8 mouse cellular contexts compared by ENCODE assay signal in the genomic region with DNA sequence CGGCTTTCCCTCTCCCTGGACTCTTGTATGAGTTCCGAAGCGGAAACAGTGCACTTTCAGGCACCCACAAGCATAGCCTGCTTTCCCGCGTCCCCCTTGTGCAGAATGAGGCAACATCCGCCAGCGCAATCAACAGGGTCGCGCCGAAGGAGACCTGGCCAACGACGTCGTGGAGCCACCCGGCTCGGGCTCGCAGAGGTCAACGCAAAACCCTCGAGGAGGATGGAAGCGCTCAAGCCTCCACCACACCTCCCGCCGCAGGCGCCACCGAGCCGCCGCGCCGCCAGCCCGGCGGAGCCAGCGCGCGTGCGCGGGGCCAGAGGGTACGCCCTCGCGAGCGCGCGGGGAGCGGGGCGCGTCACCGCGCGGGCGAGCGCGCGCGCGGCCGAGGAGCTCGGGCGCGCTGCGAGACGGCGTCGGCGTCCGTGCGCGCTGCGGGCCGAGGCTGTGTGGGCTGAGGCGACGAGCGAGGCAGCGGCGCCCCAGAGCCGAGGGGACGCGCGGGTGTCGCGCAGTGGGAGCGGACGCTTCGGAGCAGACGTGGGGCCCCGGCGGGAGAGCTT. TPM values are rescaled to one million over a fixed set of nuclear protein-coding genes. Genes with fewer than 3 reads are reported as not detected.
DNase-seq lines count a peak whose midpoint lies in the region; ATAC-seq and TF ChIP-seq lines count a peak whose summit lies in the region.

A gene (plus strand): TSS at position 454 of the 563 bp plus-strand sequence.

- peak within 1 kb of the TSS; percentile 92 for H3K9ac ChIP-seq in embryonic facial prominence, embryonic 15.5 days
- peak within 1 kb of the TSS; percentile 93 for H3K9ac ChIP-seq in limb, embryonic 14.5 days (ENCODE audit: low read depth, low read length, severe bottlenecking)
- peak within 1 kb of the TSS; percentile 97 for H3K9ac ChIP-seq in midbrain, embryonic 16.5 days (ENCODE audit: low read depth, low read length)

- H3K27ac ChIP-seq in bone marrow macrophage, adult 2 months (ENCODE audit: insufficient read depth, low read depth, low read length): peak within 1 kb of the TSS; percentile 84
- peak within 1 kb of the TSS; percentile 94 for H3K27ac ChIP-seq in embryonic facial prominence, embryonic 15.5 days (replicated peaks)
- H3K27ac ChIP-seq in limb, embryonic 14.5 days (replicated peaks; ENCODE audit: low read depth, low read length): peak within 1 kb of the TSS; percentile 93
- H3K27ac ChIP-seq in midbrain, embryonic 16.5 days (ENCODE audit: low read length): peak within 1 kb of the TSS; percentile 91
- peak within 1 kb of the TSS; percentile 60 for H3K27ac ChIP-seq in spleen, adult 2 months (ENCODE audit: insufficient read depth, low read length)

- no peaks in the 10 kb centered on the region for H3K27me3 ChIP-seq in embryonic facial prominence, embryonic 15.5 days
- no peaks in the 10 kb centered on the region for H3K27me3 ChIP-seq in limb, embryonic 14.5 days (ENCODE audit: control insufficient read depth, insufficient read depth, low read length)
- no peaks in the 10 kb centered on the region for H3K27me3 ChIP-seq in midbrain, embryonic 16.5 days (ENCODE audit: control insufficient read depth, insufficient read depth, low read depth, low read length)
- H3K27me3 ChIP-seq in spleen, adult 2 months (ENCODE audit: control insufficient read depth, insufficient read depth, low read length): no peaks in the 10 kb centered on the region

- no peak for TF ChIP-seq CTCF in bone marrow macrophage, adult 2 months (IDR thresholded peaks at IDR 0.05; ENCODE audit: low read depth, low read length)
- no peak for TF ChIP-seq CTCF in spleen, adult 2 months (IDR thresholded peaks at IDR 0.05; ENCODE audit: extremely low read depth, insufficient read depth, insufficient read length, insufficient replicate concordance)

- H3K9me3 ChIP-seq in embryonic facial prominence, embryonic 15.5 days (replicated peaks): no peaks in the 10 kb centered on the region
- H3K9me3 ChIP-seq in limb, embryonic 14.5 days (ENCODE audit: control insufficient read depth, low read length): no peaks in the 10 kb centered on the region
- H3K9me3 ChIP-seq in midbrain, embryonic 16.5 days (replicated peaks; ENCODE audit: control insufficient read depth, low read length, poor library complexity, severe bottlenecking): no peaks in the 10 kb centered on the region

- H3K36me3 ChIP-seq in embryonic facial prominence, embryonic 15.5 days: no peaks in the 10 kb centered on the region
- no peaks in the 10 kb centered on the region for H3K36me3 ChIP-seq in limb, embryonic 14.5 days (ENCODE audit: control insufficient read depth, insufficient read depth, low read length)
- H3K36me3 ChIP-seq in midbrain, embryonic 16.5 days (ENCODE audit: control insufficient read depth, insufficient read depth, low read length): no peaks in the 10 kb centered on the region
- no peaks in the 10 kb centered on the region for H3K36me3 ChIP-seq in spleen, adult 2 months (ENCODE audit: control insufficient read depth, insufficient read depth, low read length)

- peaks cover 4% of the 10 kb centered on the region; the same call in 1 of the 2 replicates for H3K4me1 ChIP-seq in bone marrow macrophage, adult 2 months (ENCODE audit: control insufficient read depth, insufficient read depth, low read length)
- H3K4me1 ChIP-seq in embryonic facial prominence, embryonic 15.5 days: peaks cover 13% of the 10 kb centered on the region; the same call in 1 of the 2 replicates
- H3K4me1 ChIP-seq in limb, embryonic 14.5 days (ENCODE audit: control insufficient read depth, insufficient read depth, low read length): peaks cover 14% of the 10 kb centered on the region
- H3K4me1 ChIP-seq in midbrain, embryonic 16.5 days (ENCODE audit: control insufficient read depth, insufficient read depth, low read length): peaks cover 25% of the 10 kb centered on the region
- peaks cover 6% of the 10 kb centered on the region for H3K4me1 ChIP-seq in spleen, adult 2 months (ENCODE audit: control insufficient read depth, insufficient read depth, insufficient read length)

- 0 out of 2 replicates have a peak, but pooled peaks have one; percentile 43 for TF ChIP-seq POLR2A in bone marrow macrophage, adult 2 months (IDR thresholded peaks at IDR 0.05; ENCODE audit: borderline replicate concordance, low read depth, low read length)
- TF ChIP-seq POLR2A in limb, embryonic 14.5 days (IDR thresholded peaks at IDR 0.05; ENCODE audit: borderline replicate concordance, extremely low read depth, insufficient read depth, insufficient read length): peak; percentile 83; the same call in 1 of the 2 replicates
- peak; percentile 61 for TF ChIP-seq POLR2A in spleen, adult 2 months (IDR thresholded peaks at IDR 0.05; ENCODE audit: low read depth, low read length)

- peak within 1 kb of the TSS; percentile 65 for H3K4me3 ChIP-seq in bone marrow macrophage, adult 2 months (ENCODE audit: insufficient read depth, low read length)
- peak within 1 kb of the TSS; percentile 80 for H3K4me3 ChIP-seq in embryonic facial prominence, embryonic 15.5 days (replicated peaks)
- peak within 1 kb of the TSS; percentile 76 for H3K4me3 ChIP-seq in limb, embryonic 14.5 days (replicated peaks; ENCODE audit: low read length)
- H3K4me3 ChIP-seq in midbrain, embryonic 16.5 days (ENCODE audit: low read depth, low read length): peak within 1 kb of the TSS; percentile 77
- peak within 1 kb of the TSS; percentile 71 for H3K4me3 ChIP-seq in spleen, adult 2 months (ENCODE audit: extremely low read depth, insufficient read depth, insufficient read length)

- peak; percentile 92 for ATAC-seq in embryonic facial prominence, embryonic 15.5 days (ENCODE audit: insufficient number of reproducible peaks, low FRiP score, low TSS enrichment, low read depth)
- peak; percentile 90 for ATAC-seq in limb, embryonic 14.5 days (ENCODE audit: low FRiP score, low read depth)
- ATAC-seq in midbrain, embryonic 16.5 days: peak; percentile 93

- WGBS in embryonic facial prominence, embryonic 15.5 days: under 1% methylated on average over 83 of the region's 83 CpGs
- under 1% methylated on average over 43 of the region's 83 CpGs for WGBS in limb, embryonic 14.5 days
- WGBS in midbrain, embryonic 16.5 days: under 1% methylated on average over 59 of the region's 83 CpGs
- 1% methylated on average over 83 of the region's 83 CpGs for WGBS in spleen, adult 2 months

- H3K4me2 ChIP-seq in embryonic facial prominence, embryonic 15.5 days (replicated peaks): peak within 1 kb of the TSS; percentile 75
- peak within 1 kb of the TSS; percentile 55 for H3K4me2 ChIP-seq in limb, embryonic 14.5 days (replicated peaks; ENCODE audit: low read depth, low read length, severe bottlenecking)
- peak within 1 kb of the TSS; percentile 75 for H3K4me2 ChIP-seq in midbrain, embryonic 16.5 days (ENCODE audit: low read length)

- peak; percentile 81 to 91 for DNase-seq in B cell, adult 2 months
- peak; percentile 75 for DNase-seq in heart, adult 8-10 months (ENCODE audit: low spot score)
- peak; percentile 87 for DNase-seq in kidney, adult 9 months
- DNase-seq in limb, embryonic 14.5 days (ENCODE audit: low spot score): peak; percentile 80
- DNase-seq in spleen, adult 2 months (ENCODE audit: low read depth in 1 of 2, low spot score in 2 of 2): peak; percentile 70 to 72

RNA-seq across cellular contexts. Expression of the gene that starts here (rescaled TPM):
- polyA plus RNA-seq in bone marrow macrophage, adult 2 months (2012; ENCODE audit: insufficient read depth, insufficient read length, missing spikeins): 79.6 and 88.5 TPM in 2 replicates
- 10.4 and 14.1 TPM in 2 replicates for polyA plus RNA-seq in embryonic facial prominence, embryonic 15.5 days (2015; fragmentation: Nextera tagmentation; extraction: Ambion mirVana)
- 10 to 100 TPM; 77.7 to 95.0 (median 87.7) TPM for total RNA-seq in heart, adult 8-10 months (2022)
- 27.6 and 40.0 TPM in 2 replicates for polyA plus RNA-seq in limb, embryonic 14.5 days (2012; rRNA removed)
- polyA plus RNA-seq in limb, embryonic 14.5 days (2014; fragmentation: Nextera tagmentation; extraction: Ambion mirVana): 19.2 and 22.0 TPM in 2 replicates
- 4.7 and 5.8 TPM in 2 replicates for polyA plus RNA-seq in midbrain, embryonic 16.5 days (2015; fragmentation: Nextera tagmentation; extraction: Ambion mirVana)
- 4.7 and 5.3 TPM in 2 replicates for polyA plus RNA-seq in spleen, adult 2 months (2012; rRNA removed)

Comparison
In these comparisons a context has a peak if more than half of its experiments do, and no peak if none do; other contexts are left out.
1. Peak in every context shown above with its lines: DNase-seq, ATAC-seq, H3K4me3 ChIP-seq and H3K27ac ChIP-seq.